Mouse (Mus musculus) neural tube, embryonic 14.5 days (tissue): ENCODE measurements around the gene Fam72a. TPM values are rescaled to one million over a fixed set of nuclear protein-coding genes. Genes with fewer than 3 reads are reported as not detected.

Source experiments
- ATAC-seq: fragments of 200-750 bp; cut with Nextera tagmentation; 2 replicates; pipeline ENCODE4 v1.8.0; 2017; ENCODE audit warnings: low read depth, mild to moderate bottlenecking, moderate TSS enrichment, moderate library complexity
- H3K27ac ChIP-seq: fragments of 300-500 bp; sonication (generic); 2 replicates; pipeline ENCODE4 v1.5.1; 2014; ENCODE audit warnings: low read depth, mild to moderate bottlenecking, control low read depth, low read length, moderate library complexity, mixed read lengths
- H3K27me3 ChIP-seq: fragments of 300-500 bp; sonication (generic); 2 replicates; pipeline ENCODE4 v1.6.1; 2014; ENCODE audit warnings: low read length; ENCODE audit not compliant: control insufficient read depth, insufficient read depth
- H3K36me3 ChIP-seq: fragments of 300-500 bp; sonication (generic); 2 replicates; pipeline ENCODE4 v1.6.1; 2014; ENCODE audit warnings: low read length, mixed read lengths; ENCODE audit not compliant: control insufficient read depth, insufficient read depth
- H3K4me1 ChIP-seq: fragments of 300-500 bp; sonication (generic); 2 replicates; pipeline ENCODE4 v1.6.1; 2014; ENCODE audit warnings: low read length; ENCODE audit not compliant: control insufficient read depth, insufficient read depth
- H3K4me2 ChIP-seq: fragments of 300-500 bp; sonication (generic); 2 replicates; pipeline ENCODE4 v1.6.1; 2014; ENCODE audit warnings: mild to moderate bottlenecking, low read depth, low read length, control low read depth
- H3K4me3 ChIP-seq: fragments of 300-500 bp; sonication (generic); 2 replicates; pipeline ENCODE4 v1.5.1; 2014; ENCODE audit warnings: low read depth, low read length, control low read depth, mixed read lengths
- H3K9ac ChIP-seq: fragments of 300-500 bp; sonication (generic); replicated peaks from 2 replicates; pipeline ENCODE4 v1.6.1; 2014; ENCODE audit warnings: low read depth, mild to moderate bottlenecking, control low read depth, low read length, mixed read lengths
- H3K9me3 ChIP-seq: fragments of 300-500 bp; sonication (generic); 2 replicates; pipeline ENCODE4 v1.6.1; 2016; ENCODE audit warnings: low read length; ENCODE audit not compliant: control insufficient read depth
- WGBS: fragments of 180-500 bp; shearing (Covaris S2); extraction: QIAGEN DNeasy Blood & Tissue Kit; methylation state at CpG from one replicate; pipeline ENCODE4 v1.1.7; 2014; 5-methylcytosine and 5-hydroxymethylcytosine counted together
- polyA plus RNA-seq: library from polyadenylated mRNA; unstranded; fragments of >200 nt; fragmentation: Nextera tagmentation; extraction: Ambion mirVana; gene quantifications from 2 replicates; pipeline ENCODE4 v1.2.1, GENCODE M21; 2014

The Fam72a gene
- polyA plus RNA-seq, 1 experiment from 2014 or later = 0.48 TPM

DNA sequence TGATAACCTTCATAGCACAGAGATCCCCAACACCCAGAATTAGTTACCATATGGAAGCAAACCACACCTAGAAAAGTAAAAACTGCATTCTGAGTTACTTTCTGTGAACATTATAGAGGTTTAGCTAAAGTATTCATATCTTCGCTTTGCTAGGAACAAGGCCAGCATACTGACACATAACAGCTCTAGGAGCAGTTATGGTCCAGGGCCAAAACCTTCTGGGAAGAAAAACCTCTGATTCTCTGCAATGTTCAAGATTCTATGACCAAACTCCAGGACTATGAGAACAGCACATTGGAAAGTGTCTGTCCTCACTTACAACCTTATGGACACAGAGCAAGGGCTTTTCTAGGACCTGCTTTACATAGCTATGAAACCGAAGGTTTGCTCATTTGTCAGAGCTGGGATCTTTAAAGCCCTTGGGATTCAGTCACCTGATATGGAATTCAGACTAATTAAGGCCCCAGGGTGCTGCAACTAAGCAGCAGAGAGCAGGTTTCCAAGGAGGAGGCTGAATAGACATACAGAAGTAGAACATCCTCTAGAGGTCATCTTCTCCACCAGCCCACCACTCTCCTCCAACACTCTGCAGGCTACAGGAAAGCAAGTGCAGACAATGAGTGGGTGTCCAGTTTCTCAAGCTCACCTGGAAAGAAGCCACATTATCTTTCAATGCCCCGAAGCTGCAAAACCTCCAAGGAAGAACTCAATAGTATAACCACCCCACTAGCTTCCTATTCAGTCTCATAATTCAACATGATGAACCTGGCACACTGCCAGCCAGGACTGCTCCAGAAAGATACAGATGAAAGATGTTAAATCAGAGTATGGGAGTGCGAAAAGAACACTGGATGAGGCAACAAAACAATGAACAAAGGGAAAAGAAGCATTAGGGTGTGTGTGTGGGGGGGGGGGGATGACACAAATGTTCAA, 33.5 kb upstream of the Fam72a start:
- Histone ChIP-seq H3K9ac (no peak overlapping the region), H3K4me3 (no peak overlapping the region), H3K9me3 (no peaks in the 10 kb centered on the region), H3K4me2 (no peak overlapping the region), H3K27me3 (no peaks in the 10 kb centered on the region), H3K4me1 (peaks cover 10% of the 10 kb centered on the region; the same call in 1 of the 2 replicates), H3K36me3 (no peaks in the 10 kb centered on the region), H3K27ac (no peak overlapping the region)
- WGBS = 74% methylated on average over 4 of the region's 4 CpGs
- ATAC-seq = no peak

DNA sequence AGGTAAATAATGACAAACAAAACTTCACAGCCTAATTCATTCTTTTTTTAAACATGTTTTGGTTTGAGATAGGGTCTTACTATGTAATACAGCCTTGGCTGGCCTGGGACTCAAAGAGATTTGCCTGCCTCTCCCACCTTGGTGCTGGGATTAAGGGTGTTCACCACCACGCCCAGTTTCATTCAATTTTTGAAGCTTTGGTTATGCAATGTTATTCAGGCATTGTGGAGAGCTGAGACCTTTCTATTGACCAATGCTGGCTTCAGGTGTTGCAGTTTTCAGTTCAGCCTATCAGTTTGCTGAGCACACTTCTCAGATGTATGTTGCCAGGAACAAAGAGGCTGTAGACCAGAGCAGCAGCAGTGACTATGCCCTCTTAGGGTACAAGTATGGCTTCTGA, 29.5 kb upstream of the Fam72a start:
- H3K4me1 ChIP-seq = peaks cover 5% of the 10 kb centered on the region; the same call in 1 of the 2 replicates
- H3K4me2 ChIP-seq = no peak overlapping the region
- no peak overlapping the region for H3K4me3 ChIP-seq
- no peak for ATAC-seq
- H3K27ac ChIP-seq = no peak overlapping the region
- H3K9me3 ChIP-seq = no peaks in the 10 kb centered on the region
- H3K9ac ChIP-seq = no peak overlapping the region
- WGBS = 100% methylated on average over 1 of the region's 1 CpGs
- no peaks in the 10 kb centered on the region for H3K27me3 ChIP-seq
- no peaks in the 10 kb centered on the region for H3K36me3 ChIP-seq

DNA sequence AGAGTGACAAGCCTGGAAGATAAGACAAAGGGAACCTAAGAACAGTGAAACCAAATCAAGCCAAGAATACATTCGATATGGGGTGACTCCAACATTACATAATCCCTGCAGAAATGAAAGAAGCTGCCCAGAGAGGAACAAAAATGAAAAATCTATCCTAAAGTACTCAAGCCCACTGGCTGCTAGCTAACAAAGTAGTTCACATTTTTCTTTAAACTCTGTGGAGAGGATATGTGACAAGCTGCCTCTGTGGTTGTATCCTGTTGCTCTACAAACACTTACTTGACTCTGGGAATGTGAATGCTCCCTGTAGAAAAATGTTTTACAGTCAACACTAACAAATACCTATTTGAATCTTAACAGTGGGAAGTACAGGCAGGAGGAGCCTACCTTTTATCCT, 26.0 kb upstream of the Fam72a start:
- no peaks in the 10 kb centered on the region for H3K4me1 ChIP-seq
- H3K27me3 ChIP-seq = no peaks in the 10 kb centered on the region
- H3K4me2 ChIP-seq = no peak overlapping the region
- no peak overlapping the region for H3K4me3 ChIP-seq
- H3K36me3 ChIP-seq = no peaks in the 10 kb centered on the region
- H3K9ac ChIP-seq = no peak overlapping the region
- H3K9me3 ChIP-seq = no peaks in the 10 kb centered on the region
- 89% methylated on average over 1 of the region's 1 CpGs for WGBS
- no peak for ATAC-seq
- H3K27ac ChIP-seq = no peak overlapping the region

DNA sequence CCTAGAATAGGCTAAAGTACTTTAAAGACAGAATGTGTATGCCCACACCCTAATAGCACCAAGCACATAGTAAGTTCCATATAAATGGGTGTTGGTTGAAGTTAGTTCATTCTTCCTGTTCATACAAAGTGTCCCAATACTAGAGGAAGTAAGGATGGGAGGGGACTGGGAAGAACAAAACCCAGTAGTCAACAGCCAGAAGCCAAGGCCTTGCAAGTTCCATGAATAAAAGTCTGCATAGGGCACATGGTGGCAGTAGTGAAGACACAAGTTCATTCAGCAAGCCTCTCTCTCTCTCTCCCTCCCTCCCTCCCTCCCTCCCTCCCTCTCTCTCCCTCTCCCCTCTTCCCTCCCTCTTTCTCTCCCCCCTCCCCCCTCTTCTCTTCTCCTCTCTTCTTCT, 16.6 kb upstream of the Fam72a start:
- H3K27me3 ChIP-seq = no peaks in the 10 kb centered on the region
- ATAC-seq = no peak
- no peak overlapping the region for H3K27ac ChIP-seq
- H3K36me3 ChIP-seq = no peaks in the 10 kb centered on the region
- no peak overlapping the region for H3K4me2 ChIP-seq
- no peaks in the 10 kb centered on the region for H3K4me1 ChIP-seq
- no peak overlapping the region for H3K4me3 ChIP-seq
- no peak overlapping the region for H3K9ac ChIP-seq
- no peaks in the 10 kb centered on the region for H3K9me3 ChIP-seq

DNA sequence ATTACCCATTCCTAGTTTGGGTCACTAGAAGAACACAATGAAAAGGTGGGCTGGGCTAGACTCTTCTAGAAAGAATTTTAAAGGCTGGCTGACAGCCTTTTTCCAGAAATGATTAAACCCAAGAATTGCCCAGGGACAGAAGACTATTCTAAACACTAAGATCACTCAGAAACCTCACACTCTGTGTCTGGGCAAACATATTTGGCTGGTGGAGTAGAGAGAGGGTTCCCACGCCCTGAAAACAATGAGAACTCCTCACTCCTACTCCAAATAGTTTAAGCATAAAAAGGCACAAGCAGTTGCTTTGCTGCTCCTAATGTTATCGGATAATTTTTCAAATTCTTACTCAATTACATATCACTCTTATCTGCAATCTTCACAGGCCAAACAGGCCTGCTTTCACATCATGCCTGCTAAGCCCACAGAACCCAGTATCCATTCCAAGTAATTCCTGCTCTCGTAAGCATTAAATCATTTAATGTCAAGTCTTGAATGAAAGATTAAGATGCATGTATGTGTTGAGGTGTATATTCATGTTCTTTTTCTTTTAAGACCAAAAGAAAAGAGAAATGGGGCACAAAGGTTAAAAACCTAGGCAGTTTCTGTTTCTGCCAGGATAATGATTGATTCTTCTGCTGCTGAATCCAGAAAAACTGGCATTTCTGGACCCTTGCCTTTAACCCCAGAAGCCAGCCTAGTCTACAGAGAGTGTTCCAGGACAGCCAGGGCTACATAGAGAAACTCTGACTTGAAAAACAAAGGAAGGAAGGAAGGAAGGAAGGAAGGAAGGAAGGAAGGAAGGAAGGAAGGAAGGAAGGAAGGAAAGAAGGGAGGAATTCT, 15.8 kb upstream of the Fam72a start:
- Histone ChIP-seq H3K36me3 (no peaks in the 10 kb centered on the region), H3K27me3 (no peaks in the 10 kb centered on the region), H3K4me1 (no peaks in the 10 kb centered on the region), H3K27ac (no peak overlapping the region), H3K9ac (no peak overlapping the region), H3K4me2 (no peak overlapping the region), H3K9me3 (no peaks in the 10 kb centered on the region), H3K4me3 (no peak overlapping the region)
- ATAC-seq = no peak
- 87% methylated on average over 3 of the region's 3 CpGs for WGBS

DNA sequence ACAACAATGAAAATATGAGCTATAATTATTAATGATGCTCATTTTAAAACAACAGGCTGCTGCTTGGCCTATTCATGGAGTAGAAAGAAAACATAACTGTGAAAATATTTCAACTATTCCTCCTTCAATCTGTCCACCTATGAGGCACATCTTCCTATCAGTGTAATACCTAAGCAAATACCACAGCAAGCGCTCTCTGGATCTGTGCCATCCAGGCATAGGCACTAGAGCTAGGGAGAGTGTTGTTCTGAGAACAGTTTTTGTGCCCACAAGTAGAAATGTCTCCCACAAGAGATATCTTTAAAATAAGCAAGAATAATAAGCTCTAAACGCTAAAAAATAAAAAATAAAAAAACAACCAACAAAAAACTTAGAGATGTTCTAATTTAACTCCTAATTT, 14.6 kb upstream of the Fam72a start:
- WGBS = 91% methylated on average over 2 of the region's 2 CpGs
- Histone ChIP-seq H3K9me3 (no peaks in the 10 kb centered on the region), H3K27me3 (no peaks in the 10 kb centered on the region), H3K36me3 (no peaks in the 10 kb centered on the region), H3K4me1 (no peaks in the 10 kb centered on the region), H3K4me2 (no peak overlapping the region), H3K27ac (no peak overlapping the region), H3K9ac (no peak overlapping the region), H3K4me3 (no peak overlapping the region)
- ATAC-seq = no peak

DNA sequence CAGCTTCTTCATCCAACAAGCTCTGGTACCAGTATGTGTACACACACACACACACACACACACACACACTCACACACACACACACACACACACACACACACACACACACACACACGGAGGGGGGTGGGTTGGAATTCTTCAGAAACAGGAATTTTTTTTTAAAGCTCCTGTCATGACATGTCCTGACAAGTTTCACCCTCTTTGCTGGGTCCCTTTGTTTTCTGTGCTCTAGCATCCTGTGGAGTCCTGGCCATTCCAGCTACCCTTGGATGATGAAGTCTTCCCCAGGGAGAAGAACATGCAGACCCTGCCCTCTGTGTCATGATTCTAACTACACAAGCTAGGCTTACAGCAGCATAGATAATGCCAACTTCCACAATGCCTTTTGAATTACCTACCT, 13.5 kb upstream of the Fam72a start:
- no peaks in the 10 kb centered on the region for H3K27me3 ChIP-seq
- no peaks in the 10 kb centered on the region for H3K36me3 ChIP-seq
- no peak for ATAC-seq
- H3K27ac ChIP-seq = no peak overlapping the region
- whole genome bisulfite sequencing = 100% methylated on average over 1 of the region's 1 CpGs
- no peak overlapping the region for H3K4me3 ChIP-seq
- no peaks in the 10 kb centered on the region for H3K9me3 ChIP-seq
- H3K4me2 ChIP-seq = no peak overlapping the region
- H3K4me1 ChIP-seq = no peaks in the 10 kb centered on the region
- H3K9ac ChIP-seq = no peak overlapping the region

DNA sequence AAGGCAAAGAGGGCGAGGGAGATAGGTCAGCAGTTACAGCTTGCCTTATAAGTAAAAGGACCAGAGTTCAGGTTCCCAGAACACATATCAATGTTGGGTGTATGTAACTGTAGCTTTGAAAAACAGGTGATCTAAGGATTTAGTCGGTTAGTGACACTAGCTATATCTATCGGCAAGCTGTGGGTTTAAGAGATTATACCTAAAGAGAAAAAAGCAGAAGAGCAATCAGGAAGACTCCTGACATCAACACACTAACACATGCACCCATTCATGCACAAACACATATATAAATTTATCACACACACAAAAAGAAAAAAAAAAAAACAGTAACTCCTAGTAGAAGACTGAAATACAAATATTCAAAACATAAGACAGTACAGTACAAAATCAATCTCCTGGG, 11.1 kb upstream of the Fam72a start:
- Histone ChIP-seq H3K4me3 (no peak overlapping the region), H3K9me3 (no peaks in the 10 kb centered on the region), H3K27me3 (no peaks in the 10 kb centered on the region), H3K4me1 (peaks cover 8% of the 10 kb centered on the region), H3K27ac (no peak overlapping the region), H3K4me2 (no peak overlapping the region), H3K9ac (no peak overlapping the region), H3K36me3 (no peaks in the 10 kb centered on the region)
- no peak for ATAC-seq
- 93% methylated on average over 3 of the region's 3 CpGs for WGBS

DNA sequence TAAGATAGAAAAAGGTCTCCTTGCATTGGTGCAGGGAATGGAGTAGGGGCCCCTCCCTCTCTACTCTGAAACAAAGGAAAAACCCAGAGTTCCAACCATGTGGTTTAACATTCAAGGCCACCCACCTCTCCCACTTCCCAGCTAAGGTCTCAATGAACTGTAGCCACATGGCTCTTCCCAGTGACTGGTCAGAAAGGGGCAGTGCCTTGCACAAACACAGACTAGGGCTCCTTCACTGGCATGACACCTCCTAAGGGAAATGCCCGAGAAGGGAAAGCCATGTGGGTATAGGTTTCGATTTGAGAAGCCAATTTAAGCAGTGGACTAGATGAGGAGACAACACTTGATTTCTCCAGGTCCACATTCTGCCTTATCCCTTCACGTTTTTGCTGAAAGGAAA, 3.9 kb upstream of the Fam72a start:
- 48% methylated on average over 3 of the region's 3 CpGs for WGBS
- H3K4me2 ChIP-seq = peak overlapping the region; percentile 88
- no peaks in the 10 kb centered on the region for H3K27me3 ChIP-seq
- H3K4me1 ChIP-seq = peaks cover 27% of the 10 kb centered on the region
- H3K4me3 ChIP-seq = peak overlapping the region; percentile 77
- ATAC-seq = no peak
- H3K9me3 ChIP-seq = no peaks in the 10 kb centered on the region
- H3K36me3 ChIP-seq = no peaks in the 10 kb centered on the region
- no peak overlapping the region for H3K27ac ChIP-seq
- H3K9ac ChIP-seq = peak overlapping the region; percentile 76
